Mouse (Mus musculus): ENCODE results near the gene Sytl3.
"Not testable (repeated sequence)": the region's sequence is repeated elsewhere in the genome, so short reads cannot be mapped to it uniquely, and the experiment has no call there.

Gene Sytl3

DNA sequence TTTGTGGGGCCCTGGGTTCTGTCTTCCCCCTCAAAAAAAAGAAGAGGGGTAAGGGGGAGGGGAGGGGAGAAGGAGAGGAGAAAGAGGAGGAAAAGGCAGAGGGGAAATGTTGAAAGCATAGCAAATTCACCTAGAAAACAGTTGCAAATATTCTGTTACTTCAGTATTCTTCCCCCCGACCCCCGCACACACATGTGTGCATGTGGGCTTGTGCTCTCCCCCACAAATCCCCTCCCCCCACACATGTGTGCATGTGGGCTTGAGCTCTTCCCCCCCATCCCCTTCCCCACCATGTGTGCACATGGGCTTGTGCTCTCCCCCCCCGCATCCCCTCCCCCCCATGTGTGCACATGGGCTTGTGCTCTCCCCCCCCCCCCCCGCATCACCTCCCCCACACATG is 30.5 kb downstream of the Sytl3 start:
- DNase-seq (ENCODE audit: low spot score in 2 of 2), result not testable (repeated sequence)

DNA sequence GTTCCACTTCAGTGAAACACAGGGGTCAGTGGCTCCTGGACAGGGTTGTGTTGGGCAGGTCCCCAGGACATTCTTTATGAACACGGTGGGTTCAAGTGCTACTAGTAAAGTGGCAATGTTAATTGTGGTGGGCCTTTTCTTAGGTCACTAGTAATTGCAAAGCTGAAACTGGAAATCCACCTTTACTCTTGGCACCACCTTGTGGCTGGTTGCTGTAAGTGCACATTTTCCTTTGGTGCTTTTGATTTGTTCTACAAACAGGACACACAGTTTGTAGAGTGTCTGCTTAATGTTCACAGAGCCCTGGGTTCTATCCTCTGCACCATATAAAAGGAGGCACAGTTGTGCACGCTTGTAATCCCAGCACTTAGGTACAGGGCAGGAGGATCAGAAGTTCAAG is 32.7 kb downstream of the Sytl3 start:
- peak; percentile 79 to 94 for DNase-seq (ENCODE audit: low spot score in 2 of 2)

GRCm38 (mm10) chr17:6695712-6696111 is 36.8 kb downstream of the Sytl3 start:
- not testable (repeated sequence) for DNase-seq (ENCODE audit: low spot score in 2 of 2)

DNA sequence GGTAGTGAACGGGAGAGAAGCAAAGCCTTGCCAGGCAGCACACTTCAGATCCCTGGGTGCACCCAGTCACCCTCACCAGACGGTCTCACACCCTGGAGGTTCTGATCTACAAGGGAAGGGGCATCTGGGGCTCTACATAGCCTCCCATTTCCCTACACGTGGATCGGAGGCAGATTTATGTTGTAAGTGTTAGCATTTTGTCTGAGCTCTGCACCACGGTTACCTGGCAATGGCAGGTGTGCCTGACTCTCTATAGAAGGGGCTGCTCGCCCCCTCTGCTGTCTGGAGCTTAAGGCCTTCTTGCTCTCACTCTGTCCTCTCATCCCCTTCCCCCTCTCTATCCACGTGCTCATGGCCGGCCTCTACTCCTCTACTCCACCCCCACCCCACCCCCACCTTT is 37.6 kb downstream of the Sytl3 start:
- DNase-seq (ENCODE audit: low spot score in 2 of 2), result not testable (repeated sequence)

- peak in 1 of 2 experiments; percentile 58 for DNase-seq (ENCODE audit: low spot score in 2 of 2)
These were observed 38.4 kb downstream of the Sytl3 start for GRCm38 (mm10) chr17:6697224-6697775.

DNA sequence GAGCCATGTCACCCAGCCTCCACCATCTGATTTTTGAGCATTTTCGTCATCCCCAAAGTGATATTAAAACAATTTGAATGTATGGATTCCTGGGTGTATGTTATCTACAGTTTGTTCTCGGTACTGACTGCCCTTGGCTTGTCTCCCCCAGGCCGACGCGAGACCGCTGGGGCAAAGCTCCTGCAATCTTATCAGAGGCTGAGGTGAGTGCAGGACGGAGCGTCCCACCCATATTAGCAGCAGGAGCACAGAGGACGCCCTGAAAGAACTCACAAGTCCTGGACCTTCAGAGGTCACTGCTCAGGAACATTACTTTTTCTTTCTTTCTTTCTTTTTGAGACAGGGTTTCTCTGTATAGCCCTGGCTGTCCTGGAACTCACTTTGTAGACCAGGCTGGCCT is 40.6 kb downstream of the Sytl3 start:
- DNase-seq (ENCODE audit: low spot score in 2 of 2), result not testable (repeated sequence)

- DNase-seq (ENCODE audit: low spot score in 2 of 2), result not testable (repeated sequence)
These were observed 41.2 kb downstream of the Sytl3 start for GRCm38 (mm10) chr17:6700077-6700476.

DNA sequence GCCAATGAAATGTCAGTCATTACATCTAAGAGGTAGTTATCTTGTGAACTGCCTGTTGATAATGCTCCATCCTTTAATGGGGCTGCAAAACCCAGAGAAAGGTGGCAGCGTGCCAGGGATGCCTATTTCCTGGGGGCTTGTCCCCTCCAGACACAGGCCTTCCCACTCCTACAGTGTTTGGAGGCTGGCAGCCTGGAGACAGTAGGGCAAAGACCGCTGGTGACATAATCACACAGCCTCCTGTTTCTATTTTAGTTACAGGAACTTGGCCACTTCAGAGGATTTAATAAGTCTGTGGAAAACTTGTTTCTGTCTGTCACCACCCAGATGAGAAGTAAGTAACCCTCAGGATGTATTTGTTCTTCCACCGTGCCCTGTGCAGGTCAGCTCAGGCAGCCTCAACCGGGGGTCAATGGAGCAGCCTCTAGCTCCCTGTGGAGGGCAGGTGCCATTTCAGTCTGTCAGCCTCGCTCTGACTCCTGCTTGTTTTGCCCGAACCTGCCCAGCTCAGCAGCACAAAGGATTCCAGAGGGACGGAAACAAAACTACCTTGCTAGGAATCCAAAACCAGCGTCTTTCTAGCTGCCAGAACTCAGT is 43.8 kb downstream of the Sytl3 start:
- DNase-seq (ENCODE audit: low spot score in 2 of 2), result peak in 1 of 2 experiments; percentile 83

- DNase-seq (ENCODE audit: low spot score in 2 of 2), result not testable (repeated sequence)
These were observed 44.7 kb downstream of the Sytl3 start for GRCm38 (mm10) chr17:6703381-6704270.

DNA sequence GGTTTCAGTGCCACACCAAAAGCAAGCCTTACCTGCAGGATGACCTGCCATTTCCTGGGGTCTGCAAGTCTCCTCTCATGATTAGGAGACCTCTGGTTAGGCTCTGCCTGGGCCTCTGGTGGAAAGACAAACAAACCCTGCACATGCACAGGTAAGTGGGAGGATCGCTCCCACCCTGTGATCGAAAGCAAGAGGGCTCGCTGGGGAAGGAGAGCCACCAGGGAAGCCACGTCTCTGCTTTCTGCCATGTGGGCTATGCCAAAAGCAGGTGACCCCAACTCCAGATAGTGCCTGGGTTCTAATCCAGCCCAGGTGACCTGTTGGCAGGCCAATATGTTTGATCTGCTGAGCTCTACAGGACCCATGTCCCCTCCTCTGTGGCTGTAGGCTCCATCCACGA is 47.6 kb downstream of the Sytl3 start:
- DNase-seq (ENCODE audit: low spot score in 2 of 2), result not testable (repeated sequence)

DNA sequence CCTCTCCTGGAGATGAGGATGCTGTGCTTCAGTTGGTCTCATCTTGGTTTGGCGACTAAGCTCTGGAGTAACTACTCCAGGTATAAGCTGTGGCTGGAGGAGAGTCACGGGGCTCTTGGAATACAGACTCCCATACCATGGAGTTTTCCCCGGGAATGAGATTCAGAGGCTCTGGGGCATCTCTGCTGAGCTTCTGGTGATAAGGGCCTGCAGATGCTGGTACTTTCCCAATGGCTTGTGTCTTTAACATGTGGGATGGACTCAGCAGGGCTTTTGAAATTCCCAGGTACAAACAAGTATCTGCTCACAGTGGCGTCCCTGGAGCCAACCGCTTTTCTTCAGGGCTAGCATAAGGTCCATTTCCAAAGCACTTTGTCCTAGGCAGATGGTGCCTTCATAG is 48.5 kb downstream of the Sytl3 start:
- DNase-seq (ENCODE audit: low spot score in 2 of 2), result not testable (repeated sequence)

DNA sequence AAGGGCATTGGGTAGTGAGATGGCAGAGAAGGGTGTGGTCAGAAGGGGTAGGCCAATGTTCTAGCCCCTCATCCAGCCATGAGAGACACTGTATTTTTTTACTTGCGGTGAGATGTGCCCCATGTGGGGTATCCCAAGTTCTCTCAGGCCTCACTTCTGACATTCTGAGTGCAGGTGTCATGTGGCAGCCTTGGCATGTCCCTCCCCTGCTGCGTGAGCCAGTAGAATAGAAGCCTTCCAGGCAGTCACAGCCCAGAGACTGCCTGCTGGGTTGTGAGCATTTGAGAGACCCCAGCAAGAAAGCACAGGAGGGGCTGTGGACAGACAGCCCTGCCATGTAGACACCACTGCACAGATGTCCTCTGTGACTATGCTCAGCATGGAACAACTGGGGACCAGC is 49.3 kb downstream of the Sytl3 start:
- not testable (repeated sequence) for DNase-seq (ENCODE audit: low spot score in 2 of 2)

DNA sequence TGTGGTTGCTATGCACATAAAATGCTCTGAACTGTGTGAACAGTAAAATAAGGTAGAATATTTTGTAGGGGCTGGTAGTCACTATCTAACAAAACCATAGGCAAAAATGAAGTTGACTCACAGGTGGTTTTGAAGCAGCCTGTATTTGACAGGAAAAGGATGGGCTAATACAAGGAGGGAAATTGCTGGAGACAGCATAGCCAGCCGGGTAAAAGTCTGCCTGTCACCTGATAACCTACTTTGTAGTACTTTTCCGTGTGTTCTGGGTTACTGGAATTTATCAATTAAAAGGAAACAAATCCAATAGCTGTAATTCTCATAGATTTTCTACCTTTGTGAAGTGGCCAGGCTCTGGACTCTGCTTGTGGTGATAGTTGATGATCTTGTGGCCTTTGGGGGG is 54.6 kb downstream of the Sytl3 start:
- DNase-seq (ENCODE audit: low spot score in 2 of 2), result not testable (repeated sequence)

- DNase-seq (ENCODE audit: low spot score in 2 of 2), result not testable (repeated sequence)
These were observed 55.1 kb downstream of the Sytl3 start for GRCm38 (mm10) chr17:6713944-6714343.

GRCm38 (mm10) chr17:6727996-6728610 is 69.2 kb downstream of the Sytl3 start:
- DNase-seq (ENCODE audit: low spot score in 2 of 2), result no peak

- DNase-seq (ENCODE audit: low spot score in 2 of 2), result no peak
These were observed 70.4 kb downstream of the Sytl3 start for GRCm38 (mm10) chr17:6729244-6729742.

GRCm38 (mm10) chr17:6731132-6731531 is 72.2 kb downstream of the Sytl3 start:
- DNase-seq (ENCODE audit: low spot score in 2 of 2), result no peak

DNA sequence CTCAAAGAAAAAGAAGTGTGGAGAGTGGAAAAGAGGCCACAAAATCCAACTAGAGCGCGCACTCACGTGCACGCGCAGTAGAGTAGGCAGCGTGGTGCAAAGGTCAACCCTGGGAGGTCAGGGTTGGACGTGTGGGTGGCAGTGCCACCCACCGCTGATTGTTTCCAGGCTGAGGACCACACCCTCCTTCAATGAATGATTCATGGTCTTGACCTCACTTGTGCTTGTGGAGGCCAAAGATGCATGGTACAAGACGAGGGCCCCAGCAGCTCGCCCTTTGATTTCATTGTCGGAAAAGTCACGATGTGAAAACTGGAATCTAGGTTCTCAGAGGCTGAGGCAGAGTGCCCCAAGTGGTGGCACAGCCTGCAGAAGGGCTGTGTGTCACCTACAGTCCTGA is 72.7 kb downstream of the Sytl3 start:
- DNase-seq (ENCODE audit: low spot score in 2 of 2), result no peak

DNA sequence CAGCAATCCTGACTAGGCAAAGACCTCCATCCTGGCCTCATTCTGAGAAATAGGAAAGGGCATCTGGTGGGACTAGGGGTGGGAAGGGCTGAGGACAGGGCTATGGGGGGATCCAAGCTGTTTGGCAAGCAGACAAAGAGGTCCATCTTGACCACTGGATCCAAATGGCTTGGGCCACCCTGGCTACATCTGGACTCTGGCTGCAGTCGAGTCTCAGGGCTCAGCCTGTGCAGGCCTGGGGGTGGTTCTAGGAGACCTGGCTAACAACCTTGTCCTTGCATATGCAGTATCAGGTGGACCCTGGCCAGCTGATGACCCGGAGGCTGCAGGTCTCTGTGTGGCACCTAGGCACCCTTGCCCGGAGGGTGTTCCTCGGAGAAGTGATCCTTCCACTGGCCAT is 73.8 kb downstream of the Sytl3 start:
- no peak for DNase-seq (ENCODE audit: low spot score in 2 of 2)

- no peak for DNase-seq (ENCODE audit: low spot score in 2 of 2)
These were observed 74.5 kb downstream of the Sytl3 start for GRCm38 (mm10) chr17:6733322-6733875.

DNA sequence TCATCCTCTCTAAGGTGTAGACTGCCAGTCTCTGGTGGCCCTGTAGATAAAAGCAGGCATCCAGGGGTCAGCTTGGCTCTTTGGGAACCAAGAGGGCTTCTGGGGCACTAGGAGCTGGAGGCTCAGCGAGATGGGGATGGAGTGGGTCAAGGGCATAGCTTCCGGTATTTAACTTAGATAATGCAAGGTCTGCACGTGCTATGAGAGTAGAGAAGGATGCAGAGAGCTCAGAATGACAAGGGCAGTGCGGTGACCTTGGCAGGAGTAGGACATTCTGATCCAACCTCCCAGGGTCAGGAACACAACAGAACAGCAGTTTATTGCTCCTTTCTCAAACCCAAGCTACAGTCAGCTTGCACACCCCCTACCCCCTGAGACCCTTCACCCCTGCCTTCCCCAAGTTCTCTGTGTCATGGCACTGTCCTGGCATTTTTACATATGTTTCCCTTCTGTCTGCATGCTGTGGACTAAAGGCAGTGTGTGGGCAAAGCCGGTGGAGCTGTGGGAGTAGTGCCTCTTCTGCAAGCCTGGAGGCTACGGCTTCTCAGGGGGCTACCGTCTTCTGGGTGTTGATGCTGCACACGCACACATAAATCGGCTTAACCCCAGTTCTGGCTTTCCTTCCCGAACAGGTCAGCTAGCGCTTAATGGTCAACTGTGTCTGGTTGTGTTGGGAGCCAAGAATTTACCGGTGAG is 76.0 kb downstream of the Sytl3 start:
- DNase-seq (ENCODE audit: low spot score in 2 of 2), result no peak
